Mouse (Mus musculus): ENCODE measurements around the gene Slc40a1. TPM values are rescaled to one million over a fixed set of nuclear protein-coding genes. Genes with fewer than 3 reads are reported as not detected.

Gene Slc40a1
- polyA plus RNA-seq, 1 experiment: 52.6 TPM

DNA sequence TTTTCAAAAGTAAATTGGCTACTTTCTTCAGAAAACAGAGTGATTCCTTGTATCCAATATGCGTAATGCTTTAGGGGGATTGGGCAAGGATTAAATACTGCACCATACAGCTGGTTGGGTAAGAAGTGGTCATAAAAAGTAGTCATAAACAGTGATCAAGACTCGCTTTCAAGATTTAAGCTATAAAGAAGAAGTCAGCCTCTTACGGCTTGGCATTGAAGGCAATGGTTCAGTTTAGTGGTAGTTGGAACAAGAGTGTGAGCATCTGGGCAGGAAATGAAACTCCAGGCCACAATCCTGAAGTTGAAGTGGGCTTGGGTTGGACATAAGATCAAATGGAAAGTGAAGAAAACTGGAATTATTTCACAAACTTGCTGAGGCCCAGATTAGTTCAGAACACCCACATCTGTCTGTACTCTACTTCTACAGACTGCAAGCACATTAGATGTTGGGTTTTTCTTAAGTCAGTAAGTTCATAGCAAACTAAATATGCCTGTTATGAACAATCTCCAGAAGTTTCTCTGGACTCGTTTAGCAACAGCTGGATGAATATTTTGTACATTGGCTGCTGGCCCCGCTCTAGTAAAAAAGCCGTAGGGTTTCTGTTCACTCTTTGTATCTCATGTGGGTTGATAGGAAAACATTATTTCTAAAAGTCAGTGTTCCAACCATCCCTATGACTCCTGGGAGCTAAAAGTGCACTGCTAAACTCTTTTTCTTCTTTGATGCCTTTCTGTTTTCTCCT lies 32.0 kb downstream of the Slc40a1 start:
- H3K4me1 ChIP-seq (ENCODE audit: control insufficient read depth, insufficient read depth, low read length): no peaks in the 10 kb centered on the region
- TF ChIP-seq CTCF (IDR thresholded peaks at IDR 0.05; ENCODE audit: low read depth, low read length) (no peak), EP300 (IDR thresholded peaks at IDR 0.05; ENCODE audit: insufficient read depth, low read depth, low read length) (no peak), POLR2A (IDR thresholded peaks at IDR 0.05; ENCODE audit: insufficient read depth, low read length) (no peak)
- no peaks in the 10 kb centered on the region for H3K9me3 ChIP-seq (replicated peaks; ENCODE audit: control insufficient read depth, insufficient read depth, low read length, poor library complexity, severe bottlenecking)
- H3K27ac ChIP-seq (ENCODE audit: insufficient read depth, low read length): no peak overlapping the region
- no peak overlapping the region for H3K9ac ChIP-seq (ENCODE audit: low read depth, poor library complexity, severe bottlenecking)
- H3K4me3 ChIP-seq (ENCODE audit: low read depth, low read length): no peak overlapping the region
- no peaks in the 10 kb centered on the region for H3K27me3 ChIP-seq (ENCODE audit: control insufficient read depth, insufficient read depth, low read length, poor library complexity, severe bottlenecking)
- H3K36me3 ChIP-seq (ENCODE audit: control insufficient read depth, insufficient read depth, low read length, poor library complexity, severe bottlenecking): no peaks in the 10 kb centered on the region

DNA sequence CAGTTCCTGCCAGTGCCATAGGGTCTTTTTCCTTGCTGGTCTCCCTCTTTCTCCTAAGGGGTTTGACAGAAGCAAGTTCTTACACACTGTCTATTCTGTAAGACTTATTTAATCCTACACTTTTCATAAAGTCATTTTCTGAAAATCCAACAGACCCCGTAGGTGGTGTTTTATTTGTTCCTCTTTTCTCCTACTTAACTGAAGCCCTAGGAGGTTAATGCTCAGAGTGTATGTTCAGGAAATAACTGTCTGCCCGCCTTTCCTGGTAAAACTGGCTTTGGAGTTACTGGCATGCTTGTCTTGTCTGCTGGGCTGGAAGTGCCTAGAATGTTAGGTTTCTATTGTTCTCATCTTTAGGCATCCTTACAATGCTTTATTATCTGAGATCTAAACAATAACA lies 34.3 kb downstream of the Slc40a1 start:
- Histone ChIP-seq H3K27ac (ENCODE audit: insufficient read depth, low read length) (no peak overlapping the region), H3K4me1 (ENCODE audit: control insufficient read depth, insufficient read depth, low read length) (no peaks in the 10 kb centered on the region), H3K4me3 (ENCODE audit: low read depth, low read length) (no peak overlapping the region), H3K9me3 (replicated peaks; ENCODE audit: control insufficient read depth, insufficient read depth, low read length, poor library complexity, severe bottlenecking) (no peaks in the 10 kb centered on the region), H3K27me3 (ENCODE audit: control insufficient read depth, insufficient read depth, low read length, poor library complexity, severe bottlenecking) (no peaks in the 10 kb centered on the region), H3K36me3 (ENCODE audit: control insufficient read depth, insufficient read depth, low read length, poor library complexity, severe bottlenecking) (no peaks in the 10 kb centered on the region), H3K9ac (ENCODE audit: low read depth, poor library complexity, severe bottlenecking) (no peak overlapping the region)
- TF ChIP-seq POLR2A (IDR thresholded peaks at IDR 0.05; ENCODE audit: insufficient read depth, low read length) (no peak), EP300 (IDR thresholded peaks at IDR 0.05; ENCODE audit: insufficient read depth, low read depth, low read length) (no peak), CTCF (IDR thresholded peaks at IDR 0.05; ENCODE audit: low read depth, low read length) (no peak)

DNA sequence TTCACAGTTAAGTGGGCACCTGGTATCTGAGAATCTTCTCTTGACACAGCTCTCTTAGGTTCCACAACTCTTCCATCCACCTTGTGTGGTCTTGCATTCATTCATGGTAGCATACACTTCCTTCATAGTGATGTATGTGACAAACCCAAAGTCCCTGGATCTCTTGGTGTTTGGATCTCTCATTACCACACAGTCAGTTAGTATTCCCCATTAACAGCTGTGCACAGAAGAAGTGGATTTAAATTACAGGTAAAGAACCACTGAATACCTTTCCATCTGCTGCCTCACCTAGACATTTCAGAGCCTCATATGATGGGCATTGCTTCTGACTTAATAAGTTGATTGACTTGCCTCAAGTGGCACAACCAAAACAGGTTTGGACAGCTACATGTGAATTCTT lies 36.1 kb downstream of the Slc40a1 start, which contains the start of gene Gm5269:
Gene Gm5269 (minus strand): TSS at position 101 of the 400 bp plus-strand sequence.
- Histone ChIP-seq H3K36me3 (ENCODE audit: control insufficient read depth, insufficient read depth, low read length, poor library complexity, severe bottlenecking) (no peaks in the 10 kb centered on the region), H3K9me3 (replicated peaks; ENCODE audit: control insufficient read depth, insufficient read depth, low read length, poor library complexity, severe bottlenecking) (no peaks in the 10 kb centered on the region), H3K4me3 (ENCODE audit: low read depth, low read length) (no peak within 1 kb of the TSS), H3K4me1 (ENCODE audit: control insufficient read depth, insufficient read depth, low read length) (no peaks in the 10 kb centered on the region), H3K9ac (ENCODE audit: low read depth, poor library complexity, severe bottlenecking) (no peak within 1 kb of the TSS), H3K27me3 (ENCODE audit: control insufficient read depth, insufficient read depth, low read length, poor library complexity, severe bottlenecking) (no peaks in the 10 kb centered on the region), H3K27ac (ENCODE audit: insufficient read depth, low read length) (no peak within 1 kb of the TSS)
- TF ChIP-seq EP300 (IDR thresholded peaks at IDR 0.05; ENCODE audit: insufficient read depth, low read depth, low read length): no peak

DNA sequence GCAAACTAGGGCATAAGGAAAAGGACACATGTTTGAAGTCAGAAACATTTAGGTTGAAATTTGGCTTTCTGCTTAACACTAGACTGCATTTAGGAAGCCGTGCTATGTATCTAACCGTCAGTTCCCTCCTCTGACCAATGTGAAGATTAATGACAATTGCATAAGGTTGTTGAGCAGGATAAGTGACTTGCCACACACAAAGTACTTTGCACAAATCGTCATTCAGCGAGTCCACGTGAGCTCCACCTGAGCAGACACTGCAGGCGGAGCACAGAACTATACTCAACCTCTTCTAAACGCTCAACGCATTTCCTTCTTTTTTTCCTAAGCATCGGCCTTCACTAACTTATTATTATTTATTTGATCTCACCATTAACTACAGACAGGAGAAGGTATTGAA lies 39.5 kb downstream of the Slc40a1 start:
- TF ChIP-seq CTCF (IDR thresholded peaks at IDR 0.05; ENCODE audit: low read depth, low read length): no peak
- TF ChIP-seq EP300 (IDR thresholded peaks at IDR 0.05; ENCODE audit: insufficient read depth, low read depth, low read length): no peak
- TF ChIP-seq POLR2A (IDR thresholded peaks at IDR 0.05; ENCODE audit: insufficient read depth, low read length): no peak
- H3K9me3 ChIP-seq (replicated peaks; ENCODE audit: control insufficient read depth, insufficient read depth, low read length, poor library complexity, severe bottlenecking): no peaks in the 10 kb centered on the region
- no peak overlapping the region for H3K27ac ChIP-seq (ENCODE audit: insufficient read depth, low read length)
- H3K4me3 ChIP-seq (ENCODE audit: low read depth, low read length): no peak overlapping the region
- H3K9ac ChIP-seq (ENCODE audit: low read depth, poor library complexity, severe bottlenecking): no peak overlapping the region
- H3K36me3 ChIP-seq (ENCODE audit: control insufficient read depth, insufficient read depth, low read length, poor library complexity, severe bottlenecking): no peaks in the 10 kb centered on the region
- H3K4me1 ChIP-seq (ENCODE audit: control insufficient read depth, insufficient read depth, low read length): no peaks in the 10 kb centered on the region
- H3K27me3 ChIP-seq (ENCODE audit: control insufficient read depth, insufficient read depth, low read length, poor library complexity, severe bottlenecking): no peaks in the 10 kb centered on the region

DNA sequence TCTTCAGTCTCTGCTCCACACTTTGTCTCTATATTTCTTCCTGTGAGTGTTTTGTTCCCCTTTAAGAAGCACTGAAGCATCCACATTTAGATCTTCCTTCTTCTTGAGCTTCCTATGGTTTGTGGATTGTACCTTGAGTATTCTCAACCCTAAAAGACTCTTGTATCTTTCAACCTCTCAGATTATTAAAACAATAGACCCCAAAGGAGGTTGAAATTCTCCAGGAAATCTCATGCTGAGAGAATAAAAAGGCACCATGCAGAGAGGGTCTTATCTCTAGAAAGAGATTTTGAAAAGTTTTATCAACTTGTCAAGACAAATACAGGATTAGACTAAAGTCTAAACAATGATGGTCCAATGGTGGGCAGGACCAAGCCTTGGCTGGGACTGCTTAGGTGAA lies 42.9 kb downstream of the Slc40a1 start:
- H3K4me1 ChIP-seq (ENCODE audit: control insufficient read depth, insufficient read depth, low read length): no peaks in the 10 kb centered on the region
- H3K27ac ChIP-seq (ENCODE audit: insufficient read depth, low read length): no peak overlapping the region
- TF ChIP-seq CTCF (IDR thresholded peaks at IDR 0.05; ENCODE audit: low read depth, low read length): no peak
- no peak for TF ChIP-seq POLR2A (IDR thresholded peaks at IDR 0.05; ENCODE audit: insufficient read depth, low read length)
- no peak for TF ChIP-seq EP300 (IDR thresholded peaks at IDR 0.05; ENCODE audit: insufficient read depth, low read depth, low read length)
- no peaks in the 10 kb centered on the region for H3K36me3 ChIP-seq (ENCODE audit: control insufficient read depth, insufficient read depth, low read length, poor library complexity, severe bottlenecking)
- H3K27me3 ChIP-seq (ENCODE audit: control insufficient read depth, insufficient read depth, low read length, poor library complexity, severe bottlenecking): no peaks in the 10 kb centered on the region
- no peak overlapping the region for H3K9ac ChIP-seq (ENCODE audit: low read depth, poor library complexity, severe bottlenecking)
- H3K4me3 ChIP-seq (ENCODE audit: low read depth, low read length): no peak overlapping the region
- no peaks in the 10 kb centered on the region for H3K9me3 ChIP-seq (replicated peaks; ENCODE audit: control insufficient read depth, insufficient read depth, low read length, poor library complexity, severe bottlenecking)

DNA sequence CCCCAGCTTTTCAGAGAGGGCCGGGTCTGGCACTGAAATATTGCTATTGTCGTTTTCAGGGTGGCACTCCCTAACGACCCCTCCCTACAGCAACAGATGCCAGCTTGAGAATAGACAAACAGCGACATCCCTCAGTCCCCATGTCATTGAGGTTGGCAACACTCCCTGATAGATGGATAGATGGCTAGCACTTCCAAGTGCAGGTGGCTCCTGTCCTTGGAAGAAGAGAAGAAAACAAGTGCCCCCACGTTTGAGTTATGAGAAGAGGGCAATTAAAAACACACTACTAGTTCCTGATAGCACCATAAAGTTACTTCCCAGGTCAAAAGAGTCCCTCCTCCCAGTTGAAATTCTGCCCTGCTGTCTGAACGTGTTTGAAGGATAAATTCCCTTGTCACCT lies 44.2 kb downstream of the Slc40a1 start:
- no peaks in the 10 kb centered on the region for H3K36me3 ChIP-seq (ENCODE audit: control insufficient read depth, insufficient read depth, low read length, poor library complexity, severe bottlenecking)
- TF ChIP-seq CTCF (IDR thresholded peaks at IDR 0.05; ENCODE audit: low read depth, low read length) (no peak), EP300 (IDR thresholded peaks at IDR 0.05; ENCODE audit: insufficient read depth, low read depth, low read length) (no peak), POLR2A (IDR thresholded peaks at IDR 0.05; ENCODE audit: insufficient read depth, low read length) (no peak)
- no peak overlapping the region for H3K9ac ChIP-seq (ENCODE audit: low read depth, poor library complexity, severe bottlenecking)
- H3K4me3 ChIP-seq (ENCODE audit: low read depth, low read length): no peak overlapping the region
- no peak overlapping the region for H3K27ac ChIP-seq (ENCODE audit: insufficient read depth, low read length)
- no peaks in the 10 kb centered on the region for H3K27me3 ChIP-seq (ENCODE audit: control insufficient read depth, insufficient read depth, low read length, poor library complexity, severe bottlenecking)
- H3K9me3 ChIP-seq (replicated peaks; ENCODE audit: control insufficient read depth, insufficient read depth, low read length, poor library complexity, severe bottlenecking): no peaks in the 10 kb centered on the region
- H3K4me1 ChIP-seq (ENCODE audit: control insufficient read depth, insufficient read depth, low read length): no peaks in the 10 kb centered on the region

Measured in ES-Bruce4 (cell line).